Mouse (Mus musculus): ENCODE data around the gene Reln. TPM values are rescaled to one million over a fixed set of nuclear protein-coding genes. Genes with fewer than 3 reads are reported as not detected.

Reln gene
- total RNA-seq, 2 experiments from 2014 or later: 1.2 to 2.5 TPM

Other genes starting within 250 kb of the Reln start
- gene Orc5, start 205.7 kb upstream of the Reln start, total RNA-seq (2021): 10 to 100 TPM; 15.3 to 18.4 TPM